Mouse (Mus musculus) telencephalon, adult 2 months (tissue): Measurements from ENCODE around the gene Btbd11.
A peak's percentile ranks its signal among the peaks of the same experiment; 100 is the strongest.
"Not testable (repeated sequence)": the region's sequence is repeated elsewhere in the genome, so short reads cannot be mapped to it uniquely, and the experiment has no call there.

Experiments
- DNase-seq: peaks from one replicate; pipeline ENCODE4 v3.0.0-alpha.2; 2011; ENCODE audit warnings: low read depth, low spot score

Btbd11 gene

GRCm38 (mm10) chr10:85651706-85652105 lies 265.1 kb downstream of the Btbd11 start:
- no peak for DNase-seq

DNA sequence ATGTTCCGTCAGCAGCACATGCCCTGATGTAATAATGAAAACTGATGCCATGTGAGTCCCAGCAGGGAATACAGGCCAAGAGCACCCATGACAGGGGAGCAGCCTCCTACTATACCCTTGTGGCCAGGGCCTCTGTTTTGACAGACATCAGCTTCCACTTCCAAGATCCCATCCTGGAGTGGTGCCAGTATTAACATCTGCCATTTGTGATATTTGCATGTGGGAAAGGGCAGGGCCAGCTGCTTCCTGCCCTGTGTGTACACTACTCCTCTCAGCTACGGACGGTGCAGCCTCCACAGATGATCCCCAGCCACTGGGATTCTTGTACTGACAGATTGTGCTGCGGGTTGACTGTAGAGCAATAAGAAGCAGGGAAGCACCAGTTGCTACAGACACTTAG lies 269.3 kb downstream of the Btbd11 start:
- no peak for DNase-seq

- DNase-seq = no peak
Measured at GRCm38 (mm10) chr10:85657886-85658285, 271.3 kb downstream of the Btbd11 start.

DNA sequence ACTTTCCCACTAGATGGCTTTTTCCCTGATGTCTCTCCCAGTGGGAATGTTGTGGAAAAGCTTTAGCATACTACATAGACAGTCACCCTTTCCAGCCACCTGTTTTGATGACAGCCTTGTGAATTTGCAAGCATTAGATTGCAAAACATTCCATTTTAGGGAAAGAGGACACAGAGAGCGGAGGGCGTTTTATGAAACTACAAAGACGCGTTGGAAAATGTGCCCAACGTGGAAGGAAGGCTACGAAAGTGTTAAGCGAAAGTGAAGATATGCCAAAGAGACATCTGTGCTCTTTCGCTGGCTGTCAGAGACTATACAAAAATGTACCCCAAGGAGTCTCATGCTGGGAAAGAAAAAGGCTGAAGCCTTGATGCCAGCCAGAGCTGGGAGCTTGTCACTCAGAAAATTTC lies 286.9 kb downstream of the Btbd11 start:
- DNase-seq = peak; percentile 46

- peak; percentile 19 for DNase-seq
Measured at GRCm38 (mm10) chr10:85678635-85679034, 292.0 kb downstream of the Btbd11 start.

- DNase-seq = no peak
Measured at GRCm38 (mm10) chr10:85682446-85682845, 295.8 kb downstream of the Btbd11 start.

DNA sequence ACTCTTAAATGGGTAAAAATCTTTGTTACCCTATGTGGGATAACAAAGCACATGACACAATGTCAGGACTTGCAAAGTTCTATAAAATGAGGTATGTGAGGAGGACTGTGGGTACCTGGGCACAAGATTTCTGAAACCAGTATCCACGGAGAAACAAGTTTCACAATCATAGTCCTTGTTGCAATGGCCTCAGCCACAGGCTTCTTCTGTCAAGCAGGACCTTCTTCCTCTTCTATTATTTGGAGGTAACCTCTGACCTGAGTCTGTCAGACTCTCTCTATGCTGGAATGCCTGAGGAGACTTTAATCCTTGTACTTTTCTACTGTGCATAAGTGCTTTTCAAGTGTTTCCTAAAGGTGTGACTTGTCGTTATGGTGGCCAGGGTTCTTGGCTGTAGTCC lies 307.8 kb downstream of the Btbd11 start:
- not testable (repeated sequence) for DNase-seq

- no peak for DNase-seq
Measured at GRCm38 (mm10) chr10:85699721-85700120, 313.1 kb downstream of the Btbd11 start.

DNA sequence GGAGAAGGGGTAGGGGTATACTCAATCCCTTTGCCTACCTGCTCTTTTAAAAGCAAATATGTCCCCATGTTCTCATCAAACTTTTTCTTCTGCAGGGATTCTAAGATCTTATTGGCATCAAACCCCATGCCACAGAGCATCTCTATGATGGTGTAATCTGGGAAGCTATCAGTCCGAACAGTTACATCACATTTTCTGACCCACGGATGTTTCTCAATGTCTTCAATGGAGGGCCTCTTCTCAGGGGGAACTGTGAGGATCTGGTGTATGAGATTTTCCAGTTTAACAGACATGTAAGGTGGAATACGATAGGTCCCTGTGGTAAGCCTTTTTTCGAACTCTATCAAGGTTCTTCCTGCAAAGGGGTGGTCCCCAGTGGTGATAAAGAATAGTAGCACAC lies 323.2 kb downstream of the Btbd11 start:
- DNase-seq = not testable (repeated sequence)
